Mouse (Mus musculus): Measurements from ENCODE around the gene Asl.

DNA sequence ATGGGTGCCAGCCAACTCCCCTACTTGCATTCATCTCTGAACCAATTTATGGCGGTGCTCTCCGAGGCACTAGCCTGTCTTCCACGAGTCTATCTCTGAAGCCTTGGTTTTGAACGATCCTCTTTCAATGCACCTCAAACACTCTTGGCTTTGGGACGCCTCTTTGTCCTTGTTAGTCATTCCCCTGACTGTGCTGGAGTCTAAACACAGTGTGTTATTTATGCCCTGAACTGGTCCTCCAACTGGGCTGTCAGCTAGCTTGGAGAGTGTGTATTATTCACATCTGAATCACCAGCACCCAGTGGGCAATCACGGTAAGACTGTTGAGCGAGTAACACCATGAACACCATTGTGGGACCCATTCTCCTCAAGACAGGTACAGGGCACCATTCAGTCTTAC lies 1.4 kb downstream of the Asl start:
- no peak for TF ChIP-seq EP300 (IDR thresholded peaks at IDR 0.05)
- no peak for TF ChIP-seq CTCF (IDR thresholded peaks at IDR 0.05)
